Mouse (Mus musculus) monocyte, adult 2 months (primary cell): Measurements from ENCODE around the gene Pidd1.
"Not testable (repeated sequence)": the region's sequence is repeated elsewhere in the genome, so short reads cannot be mapped to it uniquely, and the experiment has no call there.

Experiments
- DNase-seq, 2 experiments: peaks; one replicate each; pipeline ENCODE4 v3.0.0; 2022; ENCODE audit warnings: low spot score in 2 of 2, low read depth in 1 of 2

The Pidd1 gene

GRCm38 (mm10) chr7:141417731-141418681, 25.8 kb downstream of the Pidd1 start:
- DNase-seq, result no peak

GRCm38 (mm10) chr7:141416144-141416841, 27.5 kb downstream of the Pidd1 start:
- no peak for DNase-seq

GRCm38 (mm10) chr7:141413809-141414584, 29.8 kb downstream of the Pidd1 start, which contains the start of gene Gatd1:
Gene Gatd1 (minus strand): TSS chr7:141414136.
- peak; percentile 94 to 97 for DNase-seq

GRCm38 (mm10) chr7:141413331-141413730, 30.5 kb downstream of the Pidd1 start:
- no peak for DNase-seq

- DNase-seq, result no peak
These were observed 32.2 kb downstream of the Pidd1 start for GRCm38 (mm10) chr7:141411667-141412066.

- DNase-seq, result no peak
These were observed 33.2 kb downstream of the Pidd1 start for GRCm38 (mm10) chr7:141410631-141411030.

- peak; percentile 57 to 77 for DNase-seq
These were observed 35.0 kb downstream of the Pidd1 start for GRCm38 (mm10) chr7:141408833-141409232.

GRCm38 (mm10) chr7:141407670-141408069, 36.2 kb downstream of the Pidd1 start:
- DNase-seq, result not testable (repeated sequence)

- DNase-seq, result no peak
These were observed 38.4 kb downstream of the Pidd1 start for GRCm38 (mm10) chr7:141405466-141405865.

- peak in 1 of 2 experiments; percentile 37 for DNase-seq
These were observed 40.5 kb downstream of the Pidd1 start for GRCm38 (mm10) chr7:141403305-141403704.

- DNase-seq, result no peak
These were observed 48.5 kb downstream of the Pidd1 start for GRCm38 (mm10) chr7:141395348-141395747.

GRCm38 (mm10) chr7:141394771-141395170, 49.1 kb downstream of the Pidd1 start:
- DNase-seq, result peak; percentile 52 to 69

- DNase-seq, result peak; percentile 55 to 57
These were observed 49.7 kb downstream of the Pidd1 start for GRCm38 (mm10) chr7:141394158-141394557.

GRCm38 (mm10) chr7:141392552-141393222, 51.1 kb downstream of the Pidd1 start:
- DNase-seq, result no peak

GRCm38 (mm10) chr7:141391625-141392551, 51.9 kb downstream of the Pidd1 start, which contains the start of gene Taldo1:
Gene Taldo1 (plus strand): TSS chr7:141392199.
- DNase-seq, result peak; percentile 88 to 91

- DNase-seq, result no peak
These were observed 53.2 kb downstream of the Pidd1 start for GRCm38 (mm10) chr7:141390326-141391259.

- no peak for DNase-seq
These were observed 55.2 kb downstream of the Pidd1 start for GRCm38 (mm10) chr7:141388487-141389109.
